Mouse (Mus musculus) myocyte (in vitro differentiated cells): Measurements from ENCODE around the gene Creb1. TPM values are rescaled to one million over a fixed set of nuclear protein-coding genes. Genes with fewer than 3 reads are reported as not detected.

Source experiments
- H3K27me3 ChIP-seq: one replicate; pipeline ENCODE4 v1.6.1; 2011; ENCODE audit not compliant: control insufficient read depth, insufficient read depth, insufficient read length
- H3K36me3 ChIP-seq: one replicate; pipeline ENCODE4 v1.6.1; 2011; ENCODE audit not compliant: control insufficient read depth, insufficient read depth
- H3K4me2 ChIP-seq: one replicate; pipeline ENCODE4 v1.6.1; 2011; ENCODE audit warnings: low read depth, control low read depth
- H3K4me3 ChIP-seq: one replicate; pipeline ENCODE4 v1.5.1; 2011; ENCODE audit warnings: mild to moderate bottlenecking, control low read depth, moderate library complexity
- H3K79me2 ChIP-seq: one replicate; pipeline ENCODE4 v1.6.1; 2011; ENCODE audit not compliant: control insufficient read depth, insufficient read depth
- H3ac ChIP-seq: one replicate; pipeline ENCODE4 v1.6.1; 2011; ENCODE audit not compliant: control insufficient read depth, insufficient read length
- CEBPB ChIP-seq: IDR thresholded peaks from 2 replicates; pipeline ENCODE4 v1.6.1; 2011; ENCODE audit warnings: mild to moderate bottlenecking, moderate library complexity; ENCODE audit not compliant: poor library complexity, insufficient read depth, severe bottlenecking
- E2F4 ChIP-seq: IDR thresholded peaks from one replicate; pipeline ENCODE4 v1.6.1; 2011; ENCODE audit warnings: mild to moderate bottlenecking, control low read depth, moderate library complexity; ENCODE audit not compliant: insufficient read depth
- MAX ChIP-seq: IDR thresholded peaks from one replicate; pipeline ENCODE4 v1.6.1; 2011; ENCODE audit warnings: low read depth, mild to moderate bottlenecking, control low read depth
- MYOD1 ChIP-seq, 3 experiments: IDR thresholded peaks; one replicate each; pipeline ENCODE4 v1.6.1; 2011; ENCODE audit warnings: control low read depth in 2 of 3, low read depth in 2 of 3, mild to moderate bottlenecking in 2 of 3, moderate library complexity in 1 of 3; ENCODE audit not compliant: insufficient read length in 2 of 3, control insufficient read depth in 1 of 3
- MYOG ChIP-seq, 3 experiments: IDR thresholded peaks; one replicate each; pipeline ENCODE4 v1.6.1; 2011; ENCODE audit warnings: control low read depth in 2 of 3, low read depth in 2 of 3, mild to moderate bottlenecking in 2 of 3; ENCODE audit not compliant: insufficient read length in 2 of 3, control insufficient read depth in 1 of 3, insufficient read depth in 1 of 3
- POLR2A ChIP-seq: IDR thresholded peaks from one replicate; pipeline ENCODE4 v1.6.1; 2011; ENCODE audit warnings: low read depth, mild to moderate bottlenecking, control low read depth, moderate library complexity; ENCODE audit not compliant: insufficient read length
- POLR2AphosphoS2 ChIP-seq: IDR thresholded peaks from one replicate; pipeline ENCODE4 v1.6.1; 2011; ENCODE audit warnings: low read depth, control low read depth; ENCODE audit not compliant: insufficient read length
- REST ChIP-seq: IDR thresholded peaks from one replicate; pipeline ENCODE4 v1.6.1; 2011; ENCODE audit warnings: mild to moderate bottlenecking, control low read depth, moderate library complexity; ENCODE audit not compliant: insufficient read depth, insufficient read length
- SRF ChIP-seq: IDR thresholded peaks from one replicate; pipeline ENCODE4 v1.6.1; 2011; ENCODE audit warnings: low read depth; ENCODE audit not compliant: control insufficient read depth, insufficient read length
- TCF12 ChIP-seq: IDR thresholded peaks from one replicate; pipeline ENCODE4 v1.6.1; 2011; ENCODE audit warnings: mild to moderate bottlenecking, control low read depth; ENCODE audit not compliant: poor library complexity, insufficient read depth, severe bottlenecking
- TCF3 ChIP-seq: IDR thresholded peaks from one replicate; pipeline ENCODE4 v1.6.1; 2011; ENCODE audit warnings: low read depth, control low read depth; ENCODE audit not compliant: insufficient read length
- USF1 ChIP-seq: IDR thresholded peaks from one replicate; pipeline ENCODE4 v1.6.1; 2011; ENCODE audit warnings: low read depth, mild to moderate bottlenecking, control low read depth, moderate library complexity
- polyA plus RNA-seq: library from polyadenylated mRNA; unstranded; fragments of >200 nt; fragmentation: generic; extraction: Trizol; gene quantifications from one replicate; pipeline ENCODE4 v1.2.1, GENCODE M21; 2012; ENCODE audit warnings: missing spikeins

The Creb1 gene
- 9.6 TPM for polyA plus RNA-seq

DNA sequence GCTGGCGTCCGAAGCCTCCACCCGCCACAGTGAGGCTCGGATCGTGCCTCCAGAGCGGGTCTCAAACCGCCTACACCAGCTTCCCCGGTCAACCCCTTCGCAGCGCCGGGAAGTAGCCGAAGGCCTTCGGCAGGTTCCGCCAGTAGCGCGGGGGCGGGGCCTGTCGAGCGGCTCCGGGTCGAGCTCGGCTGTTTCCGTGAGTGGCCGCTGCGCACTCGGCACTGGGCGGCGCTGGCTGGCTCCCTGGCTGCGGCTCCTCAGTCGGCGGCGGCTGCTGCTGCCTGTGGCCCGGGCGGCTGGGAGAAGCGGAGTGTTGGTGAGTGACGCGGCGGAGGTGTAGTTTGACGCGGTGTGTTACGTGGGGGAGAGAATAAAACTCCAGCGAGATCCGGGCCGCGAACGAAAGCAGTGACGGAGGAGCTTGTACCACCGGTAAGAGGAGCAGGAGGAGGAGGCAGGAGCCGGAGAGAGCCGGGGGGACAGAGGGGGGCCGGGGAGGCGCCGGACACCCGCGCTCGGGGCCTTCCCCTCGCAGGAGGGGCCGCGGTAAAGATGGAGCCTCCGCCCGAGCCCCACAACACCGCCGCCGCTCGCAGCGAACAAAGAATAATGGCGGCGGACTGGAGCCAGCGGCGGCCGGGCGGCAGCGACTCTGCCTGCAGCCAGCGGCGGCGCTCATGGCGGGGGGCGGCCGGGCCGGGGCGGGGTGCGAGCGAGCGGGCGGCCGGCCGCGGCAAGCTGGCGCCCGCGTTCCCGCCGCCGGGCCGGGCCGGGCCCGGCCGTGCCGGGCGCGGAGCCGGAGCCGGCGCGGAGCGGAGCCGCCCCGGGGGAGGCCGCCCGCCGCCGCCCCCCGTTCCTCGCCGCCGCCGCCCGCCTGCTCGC is at the start of gene Creb1:
Gene Creb1, plus strand, starts transcription at position 57 of the 882 bp plus-strand sequence.
- H3K27me3 ChIP-seq = no peaks in the 10 kb centered on the region
- H3K79me2 ChIP-seq = peaks cover 45% of the 10 kb centered on the region
- H3K4me3 ChIP-seq = peak within 1 kb of the TSS; percentile 76
- peak within 1 kb of the TSS; percentile 67 for H3ac ChIP-seq
- peak; percentile 88 for TF ChIP-seq POLR2A
- peak; percentile 87 for TF ChIP-seq POLR2AphosphoS2
- peak in 1 of 3 experiments; percentile 62 for TF ChIP-seq MYOG (IDR thresholded peaks at IDR 0.05; ENCODE audit: control insufficient read depth in 1 of 3, insufficient read depth in 1 of 3, insufficient read length in 2 of 3, low read depth in 2 of 3)
- no peak for TF ChIP-seq TCF12
- peak within 1 kb of the TSS; percentile 95 for H3K4me2 ChIP-seq
- H3K36me3 ChIP-seq = no peaks in the 10 kb centered on the region

GRCm38 (mm10) chr1:64488521-64489029 is 43.9 kb upstream of the Creb1 start:
- no peak overlapping the region for H3K4me3 ChIP-seq
- TF ChIP-seq USF1 (no peak), CEBPB (no peak), MYOD1 (IDR thresholded peaks at IDR 0.05; ENCODE audit: control insufficient read depth in 1 of 3, insufficient read length in 2 of 3, low read depth in 2 of 3) (no peak), POLR2A (no peak), MAX (no peak), TCF12 (no peak), REST (no peak)
- no peak overlapping the region for H3K4me2 ChIP-seq
- H3K27me3 ChIP-seq = no peaks in the 10 kb centered on the region
- no peak overlapping the region for H3ac ChIP-seq
- H3K79me2 ChIP-seq = no peaks in the 10 kb centered on the region
- H3K36me3 ChIP-seq = no peaks in the 10 kb centered on the region

GRCm38 (mm10) chr1:64496803-64497202 is 35.6 kb upstream of the Creb1 start:
- Histone ChIP-seq H3K4me2 (no peak overlapping the region), H3ac (no peak overlapping the region), H3K27me3 (no peaks in the 10 kb centered on the region), H3K4me3 (no peak overlapping the region), H3K36me3 (no peaks in the 10 kb centered on the region), H3K79me2 (no peaks in the 10 kb centered on the region)
- no peak for TF ChIP-seq TCF3
- no peak for TF ChIP-seq USF1
- TF ChIP-seq TCF12 = no peak
- no peak for TF ChIP-seq REST
- TF ChIP-seq E2F4 = no peak
- no peak for TF ChIP-seq MAX
- TF ChIP-seq POLR2A = no peak
- TF ChIP-seq POLR2AphosphoS2 = no peak
- no peak for TF ChIP-seq MYOD1 (IDR thresholded peaks at IDR 0.05; ENCODE audit: control insufficient read depth in 1 of 3, insufficient read length in 2 of 3, low read depth in 2 of 3)
- TF ChIP-seq SRF = no peak
- TF ChIP-seq MYOG (IDR thresholded peaks at IDR 0.05; ENCODE audit: control insufficient read depth in 1 of 3, insufficient read depth in 1 of 3, insufficient read length in 2 of 3, low read depth in 2 of 3) = no peak
- TF ChIP-seq CEBPB = no peak

DNA sequence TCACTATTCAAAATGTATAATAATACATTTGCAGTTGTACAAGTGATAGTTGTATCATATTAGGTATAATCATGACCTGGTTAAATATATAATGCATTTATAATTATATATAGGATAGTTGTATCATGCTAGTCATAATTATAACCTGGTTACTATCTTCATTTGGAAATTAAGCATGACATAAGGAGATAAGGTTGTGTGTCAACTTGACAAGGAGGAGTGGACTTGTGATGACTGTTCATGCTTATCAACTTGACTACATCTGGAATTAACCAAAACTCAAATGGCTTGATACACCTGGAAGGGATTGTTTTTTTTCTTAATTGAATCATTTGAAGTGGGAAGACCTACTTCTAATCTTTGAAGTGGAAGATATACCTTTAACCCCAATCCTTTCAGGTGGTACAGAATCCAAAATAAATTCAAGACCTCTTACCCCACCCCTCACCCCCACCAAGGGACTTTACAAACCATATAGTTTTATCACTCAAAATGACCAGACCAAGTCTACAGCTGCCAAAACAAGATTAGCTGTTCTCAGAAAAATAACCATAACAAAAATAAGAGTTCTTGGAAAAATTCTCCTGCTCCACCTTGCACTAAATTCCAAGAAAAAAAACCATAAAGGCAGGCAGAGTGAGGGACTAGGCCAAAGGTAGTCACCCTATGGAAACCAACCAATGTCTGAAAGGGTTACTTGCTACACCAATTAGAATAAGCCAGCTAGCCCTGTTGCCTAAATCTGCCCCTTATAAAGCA is 30.9 kb upstream of the Creb1 start:
- Histone ChIP-seq H3K4me3 (no peak overlapping the region), H3K27me3 (no peaks in the 10 kb centered on the region), H3ac (no peak overlapping the region), H3K36me3 (no peaks in the 10 kb centered on the region), H3K4me2 (no peak overlapping the region), H3K79me2 (no peaks in the 10 kb centered on the region)
- TF ChIP-seq TCF12 = no peak
- TF ChIP-seq MYOD1 (IDR thresholded peaks at IDR 0.05; ENCODE audit: control insufficient read depth in 1 of 3, insufficient read length in 2 of 3, low read depth in 2 of 3) = no peak
- TF ChIP-seq USF1 = no peak
- TF ChIP-seq REST = no peak
- no peak for TF ChIP-seq CEBPB
- no peak for TF ChIP-seq E2F4
- no peak for TF ChIP-seq TCF3
- no peak for TF ChIP-seq POLR2A
- no peak for TF ChIP-seq SRF
- TF ChIP-seq POLR2AphosphoS2 = no peak
- TF ChIP-seq MYOG (IDR thresholded peaks at IDR 0.05; ENCODE audit: control insufficient read depth in 1 of 3, insufficient read depth in 1 of 3, insufficient read length in 2 of 3, low read depth in 2 of 3) = no peak
- no peak for TF ChIP-seq MAX
